Comparison of ENCODE assay signal across 8 mouse cellular contexts in genomic region chr2:32877761-32878393, GRCm38 (mm10). TPM values are rescaled to one million over a fixed set of nuclear protein-coding genes. Genes with fewer than 3 reads are reported as not detected.
A peak's percentile ranks its signal among the peaks of the same experiment; 100 is the strongest.
DNase-seq lines count a peak whose midpoint lies in the region; ATAC-seq and TF ChIP-seq lines count a peak whose summit lies in the region.

No protein-coding gene starts in this region.

- TF ChIP-seq POLR2A in olfactory bulb, adult 2 months (IDR thresholded peaks at IDR 0.05; ENCODE audit: insufficient read depth, low read depth, low read length), result no peak

- ATAC-seq in forebrain, postnatal 0 days, result no peak
- no peak for ATAC-seq in liver, postnatal 0 days

- H3K36me3 ChIP-seq in forebrain, postnatal 0 days (ENCODE audit: insufficient read depth), result no peaks in the 10 kb centered on the region
- no peaks in the 10 kb centered on the region for H3K36me3 ChIP-seq in liver, postnatal 0 days (replicated peaks; ENCODE audit: insufficient read depth, low read length)

- H3K4me2 ChIP-seq in forebrain, postnatal 0 days (ENCODE audit: low read depth), result peak overlapping the region; percentile 91
- peak overlapping the region; percentile 97 for H3K4me2 ChIP-seq in liver, postnatal 0 days (ENCODE audit: low read depth, low read length)

- peak overlapping the region; percentile 88 for H3K27ac ChIP-seq in layer of hippocampus, adult 2 months
- H3K27ac ChIP-seq in forebrain, postnatal 0 days (ENCODE audit: low read depth, low read length), result no peak overlapping the region
- no peak overlapping the region for H3K27ac ChIP-seq in liver, postnatal 0 days (ENCODE audit: low read depth)
- peak overlapping the region; percentile 37; the same call in 1 of the 2 replicates for H3K27ac ChIP-seq in olfactory bulb, adult 2 months (ENCODE audit: insufficient read depth, low read depth, low read length)

- H3K27me3 ChIP-seq in forebrain, postnatal 0 days (ENCODE audit: insufficient read depth, low read length), result no peaks in the 10 kb centered on the region
- no peaks in the 10 kb centered on the region for H3K27me3 ChIP-seq in liver, postnatal 0 days (ENCODE audit: insufficient read depth, low read length)

- no peak for TF ChIP-seq CTCF in layer of hippocampus, adult 2 months (conservative IDR thresholded peaks at IDR 0.05)
- no peak for TF ChIP-seq CTCF in forebrain, postnatal 0 days (IDR thresholded peaks at IDR 0.05; ENCODE audit: low read depth)
- TF ChIP-seq CTCF in liver, postnatal 0 days (IDR thresholded peaks at IDR 0.05; ENCODE audit: low read depth), result no peak
- no peak for TF ChIP-seq CTCF in olfactory bulb, adult 2 months (IDR thresholded peaks at IDR 0.05; ENCODE audit: insufficient read depth, low read depth, low read length)

- no peak for DNase-seq in layer of hippocampus, adult 2 months (ENCODE audit: low spot score in 2 of 2)
- DNase-seq in layer of hippocampus, postnatal 10 days (ENCODE audit: low spot score in 2 of 2), result no peak
- DNase-seq in forebrain, postnatal 0 days, result no peak
- DNase-seq in liver, postnatal 0 days, result no peak
- DNase-seq in cerebellum, adult 18-20 months, result no peak
- DNase-seq in right cerebral cortex, postnatal 14 days, result no peak
- no peak for DNase-seq in adrenal gland, postnatal 14 days

- peaks cover 28% of the 10 kb centered on the region for H3K4me1 ChIP-seq in forebrain, postnatal 0 days (ENCODE audit: insufficient read depth)
- peaks cover 50% of the 10 kb centered on the region for H3K4me1 ChIP-seq in liver, postnatal 0 days (ENCODE audit: insufficient read depth)
- peaks cover 64% of the 10 kb centered on the region for H3K4me1 ChIP-seq in olfactory bulb, adult 2 months (ENCODE audit: control insufficient read depth, insufficient read depth, low read length)

- WGBS in forebrain, postnatal 0 days, result 58% methylated on average over 5 of the region's 6 CpGs
- 65% methylated on average over 6 of the region's 6 CpGs for WGBS in liver, postnatal 0 days (ENCODE audit: insufficient replicate concordance)
- 68% methylated on average over 6 of the region's 6 CpGs for WGBS in olfactory bulb, adult 2 months

- no peaks in the 10 kb centered on the region for H3K9me3 ChIP-seq in forebrain, postnatal 0 days (ENCODE audit: low read length)
- H3K9me3 ChIP-seq in liver, postnatal 0 days (ENCODE audit: low read length), result no peaks in the 10 kb centered on the region

- H3K4me3 ChIP-seq in layer of hippocampus, adult 2 months, result peak overlapping the region; percentile 71
- H3K4me3 ChIP-seq in forebrain, postnatal 0 days (ENCODE audit: low read depth, low read length), result peak overlapping the region; percentile 85
- peak overlapping the region; percentile 71; the same call in 1 of the 2 replicates for H3K4me3 ChIP-seq in liver, postnatal 0 days (ENCODE audit: low read depth, low read length)
- peak overlapping the region; percentile 76 for H3K4me3 ChIP-seq in olfactory bulb, adult 2 months (ENCODE audit: insufficient read depth, low read depth, low read length)

- peak overlapping the region; percentile 96; the same call in 1 of the 2 replicates for H3K9ac ChIP-seq in forebrain, postnatal 0 days
- H3K9ac ChIP-seq in liver, postnatal 0 days (replicated peaks), result no peak overlapping the region

- TF ChIP-seq EP300 in liver, postnatal 0 days (IDR thresholded peaks at IDR 0.05; ENCODE audit: low read depth), result no peak

RNA-seq across cellular contexts. Expression of gene Fam129b, which starts 2.0 kb away (rescaled TPM):
- total RNA-seq in layer of hippocampus, adult 2 months (2021), result 10 to 100 TPM; 14.5 to 14.9 TPM
- 10 to 100 TPM; 22.6 to 26.3 TPM for total RNA-seq in layer of hippocampus, postnatal 10 days (2021)
- total RNA-seq in forebrain, postnatal 0 days (2014; rRNA removed), result 38.1 and 43.9 TPM in 2 replicates
- 26.6 and 27.7 TPM in 2 replicates for polyA plus RNA-seq in forebrain, postnatal 0 days (2015; fragmentation: Nextera tagmentation; extraction: Ambion mirVana)
- 5.2 and 5.9 TPM in 2 replicates for polyA plus RNA-seq in liver, postnatal 0 days (2015; fragmentation: Nextera tagmentation; extraction: Ambion mirVana)
- not detected in 2 replicates for polyA plus RNA-seq in olfactory bulb, adult 2 months (2012; ENCODE audit: insufficient read depth, insufficient read length, low replicate concordance, missing spikeins)
- 22.0 and 23.1 TPM in 2 replicates for total RNA-seq in adrenal gland, postnatal 14 days (2021)

RNA-seq across cellular contexts. Expression of gene Stxbp1, which starts 30.8 kb away (rescaled TPM):
- total RNA-seq in layer of hippocampus, adult 2 months (2021), result 100 to 1,000 TPM; 550 to 603 TPM
- 100 to 1,000 TPM; 525 to 547 TPM for total RNA-seq in layer of hippocampus, postnatal 10 days (2021)
- total RNA-seq in forebrain, postnatal 0 days (2014; rRNA removed), result 109 and 135 TPM in 2 replicates
- 268 and 350 TPM in 2 replicates for polyA plus RNA-seq in forebrain, postnatal 0 days (2015; fragmentation: Nextera tagmentation; extraction: Ambion mirVana)
- 2.1 and 2.3 TPM in 2 replicates for polyA plus RNA-seq in liver, postnatal 0 days (2015; fragmentation: Nextera tagmentation; extraction: Ambion mirVana)
- 182 and 623 TPM in 2 replicates for polyA plus RNA-seq in olfactory bulb, adult 2 months (2012; ENCODE audit: insufficient read depth, insufficient read length, low replicate concordance, missing spikeins)
- 25.2 and 26.4 TPM in 2 replicates for total RNA-seq in adrenal gland, postnatal 14 days (2021)

Comparison
In these comparisons a context has a peak if more than half of its experiments do, and no peak if none do; other contexts are left out.
1. H3K27ac ChIP-seq: peak in layer of hippocampus, adult 2 months (single experiment) and olfactory bulb, adult 2 months (single experiment); none in forebrain, postnatal 0 days (single experiment) and liver, postnatal 0 days (single experiment).
2. Peak in every context shown above with its lines, with median percentiles within 50 percentile points of each other: H3K4me3 ChIP-seq.